Mouse (Mus musculus) limb, embryonic 10.5 days (tissue): ENCODE measurements around the gene Snu13. TPM values are rescaled to one million over a fixed set of nuclear protein-coding genes. Genes with fewer than 3 reads are reported as not detected.
A peak's percentile ranks its signal among the peaks of the same experiment; 100 is the strongest.

Source experiments
- DNase-seq: peaks from one replicate; pipeline ENCODE4 v3.0.0-alpha.2; 2017; ENCODE audit warnings: low spot score
- H3K27ac ChIP-seq: fragments of 300-500 bp; sonication (generic); 2 replicates; pipeline ENCODE4 v1.5.1; 2016; ENCODE audit warnings: mild to moderate bottlenecking
- H3K27me3 ChIP-seq: fragments of 300-500 bp; sonication (generic); 2 replicates; pipeline ENCODE4 v1.6.1; 2016; ENCODE audit warnings: low read depth, mild to moderate bottlenecking; ENCODE audit not compliant: poor library complexity, severe bottlenecking
- H3K36me3 ChIP-seq: fragments of 300-500 bp; sonication (generic); 2 replicates; pipeline ENCODE4 v1.6.1; 2016; ENCODE audit warnings: mild to moderate bottlenecking, moderate library complexity
- H3K4me1 ChIP-seq: fragments of 300-500 bp; sonication (generic); 2 replicates; pipeline ENCODE4 v1.6.1; 2016
- H3K4me3 ChIP-seq: fragments of 300-500 bp; sonication (generic); 2 replicates; pipeline ENCODE4 v1.5.1; 2016; ENCODE audit warnings: mild to moderate bottlenecking, moderate library complexity
- H3K9me3 ChIP-seq: fragments of 300-500 bp; sonication (generic); replicated peaks from 2 replicates; pipeline ENCODE4 v1.6.1; 2016; ENCODE audit warnings: mild to moderate bottlenecking
- WGBS: fragments of 180-500 bp; shearing (Covaris S2); methylation state at CpG from one replicate; pipeline ENCODE4 v1.1.7; 2016; 5-methylcytosine and 5-hydroxymethylcytosine counted together
- polyA plus RNA-seq: library from polyadenylated mRNA; unstranded; fragments of >200 nt; fragmentation: Nextera tagmentation; extraction: Ambion mirVana; gene quantifications from 2 replicates; pipeline ENCODE4 v1.2.1, GENCODE M21; 2016

Snu13 gene
- polyA plus RNA-seq, 1 experiment from 2014 or later, result 379 TPM

GRCm38 (mm10) chr15:82017461-82017860 is 29.9 kb downstream of the Snu13 start:
- no peaks in the 10 kb centered on the region for H3K27me3 ChIP-seq
- H3K27ac ChIP-seq, result no peak overlapping the region
- H3K4me3 ChIP-seq, result peak overlapping the region; percentile 86; the same call in 1 of the 2 replicates
- WGBS, result 86% methylated on average over 4 of the region's 4 CpGs
- H3K9me3 ChIP-seq, result no peaks in the 10 kb centered on the region
- peaks cover 42% of the 10 kb centered on the region for H3K36me3 ChIP-seq
- no peak for DNase-seq
- H3K4me1 ChIP-seq, result peaks cover 19% of the 10 kb centered on the region

- WGBS, result 32% methylated on average over 6 of the region's 6 CpGs
- Histone ChIP-seq H3K36me3 (peaks cover 42% of the 10 kb centered on the region), H3K4me3 (peak overlapping the region; percentile 86), H3K27me3 (no peaks in the 10 kb centered on the region), H3K9me3 (no peaks in the 10 kb centered on the region), H3K4me1 (peaks cover 19% of the 10 kb centered on the region), H3K27ac (peak overlapping the region; percentile 85)
- DNase-seq, result no peak
Observed at GRCm38 (mm10) chr15:82016830-82017229, 30.6 kb downstream of the Snu13 start.

GRCm38 (mm10) chr15:82016101-82016808 is 31.1 kb downstream of the Snu13 start:
- H3K4me3 ChIP-seq, result peak overlapping the region; percentile 86
- H3K4me1 ChIP-seq, result peaks cover 19% of the 10 kb centered on the region
- H3K27me3 ChIP-seq, result no peaks in the 10 kb centered on the region
- no peaks in the 10 kb centered on the region for H3K9me3 ChIP-seq
- DNase-seq, result peak; percentile 98
- H3K27ac ChIP-seq, result peak overlapping the region; percentile 85
- WGBS, result under 1% methylated on average over 53 of the region's 53 CpGs
- H3K36me3 ChIP-seq, result peaks cover 37% of the 10 kb centered on the region

GRCm38 (mm10) chr15:82015392-82016100 is 31.9 kb downstream of the Snu13 start:
- peak; percentile 44 for DNase-seq
- under 1% methylated on average over 39 of the region's 39 CpGs for WGBS
- H3K27ac ChIP-seq, result peak overlapping the region; percentile 85

GRCm38 (mm10) chr15:82014745-82015391 is 32.5 kb downstream of the Snu13 start:
- no peak for DNase-seq
- Histone ChIP-seq H3K4me3 (peak overlapping the region; percentile 86), H3K36me3 (peaks cover 23% of the 10 kb centered on the region), H3K27me3 (no peaks in the 10 kb centered on the region), H3K9me3 (no peaks in the 10 kb centered on the region), H3K27ac (peak overlapping the region; percentile 85; the same call in 1 of the 2 replicates), H3K4me1 (peaks cover 19% of the 10 kb centered on the region)
- WGBS, result 17% methylated on average over 9 of the region's 9 CpGs

More at GRCm38 (mm10) chr15:82015392-82016100, 31.9 kb downstream of the Snu13 start:
- Histone ChIP-seq H3K36me3 (peaks cover 30% of the 10 kb centered on the region), H3K9me3 (no peaks in the 10 kb centered on the region), H3K4me1 (peaks cover 19% of the 10 kb centered on the region), H3K27me3 (no peaks in the 10 kb centered on the region), H3K4me3 (peak overlapping the region; percentile 86)

- Histone ChIP-seq H3K36me3 (peaks cover 21% of the 10 kb centered on the region), H3K4me3 (no peak overlapping the region), H3K9me3 (no peaks in the 10 kb centered on the region), H3K27ac (no peak overlapping the region), H3K4me1 (peaks cover 18% of the 10 kb centered on the region), H3K27me3 (no peaks in the 10 kb centered on the region)
- 90% methylated on average over 6 of the region's 6 CpGs for WGBS
- DNase-seq, result no peak
Observed at GRCm38 (mm10) chr15:82011947-82012346, 35.5 kb downstream of the Snu13 start.

GRCm38 (mm10) chr15:82004257-82004656 is 43.1 kb downstream of the Snu13 start:
- Histone ChIP-seq H3K36me3 (peaks cover 62% of the 10 kb centered on the region), H3K27ac (no peak overlapping the region), H3K27me3 (no peaks in the 10 kb centered on the region), H3K9me3 (no peaks in the 10 kb centered on the region), H3K4me1 (no peaks in the 10 kb centered on the region), H3K4me3 (no peak overlapping the region)
- no peak for DNase-seq
- 93% methylated on average over 8 of the region's 8 CpGs for WGBS

- 80% methylated on average over 6 of the region's 6 CpGs for WGBS
- H3K36me3 ChIP-seq, result peaks cover 61% of the 10 kb centered on the region
- no peak for DNase-seq
- no peak overlapping the region for H3K4me3 ChIP-seq
- H3K27me3 ChIP-seq, result no peaks in the 10 kb centered on the region
- no peak overlapping the region for H3K27ac ChIP-seq
- H3K4me1 ChIP-seq, result no peaks in the 10 kb centered on the region
- no peaks in the 10 kb centered on the region for H3K9me3 ChIP-seq
Observed at GRCm38 (mm10) chr15:81993992-81994391, 53.4 kb downstream of the Snu13 start.

GRCm38 (mm10) chr15:81990549-81990948 is 56.8 kb downstream of the Snu13 start:
- no peaks in the 10 kb centered on the region for H3K9me3 ChIP-seq
- no peaks in the 10 kb centered on the region for H3K4me1 ChIP-seq
- 51% methylated on average over 7 of the region's 7 CpGs for WGBS
- H3K4me3 ChIP-seq, result no peak overlapping the region
- DNase-seq, result no peak
- no peak overlapping the region for H3K27ac ChIP-seq
- H3K27me3 ChIP-seq, result no peaks in the 10 kb centered on the region
- peaks cover 29% of the 10 kb centered on the region for H3K36me3 ChIP-seq

Other genes with a start within 250 kb of the Snu13 start
- 13.4 and 16.5 TPM in 2 replicates for gene Tef, start 245.2 kb downstream of the Snu13 start, polyA plus RNA-seq
- gene Tob2, start 188.8 kb downstream of the Snu13 start, polyA plus RNA-seq, result 18.3 and 19.8 TPM in 2 replicates
- 256 and 300 TPM in 2 replicates for gene Phf5a, start 175.7 kb downstream of the Snu13 start, polyA plus RNA-seq
- 170 and 172 TPM in 2 replicates for gene Aco2, start 175.3 kb downstream of the Snu13 start, polyA plus RNA-seq
- 75.5 and 86.6 TPM in 2 replicates for gene Polr3h, start 121.4 kb downstream of the Snu13 start, polyA plus RNA-seq
- gene Csdc2, start 110.8 kb downstream of the Snu13 start, polyA plus RNA-seq, result 3.7 and 5.7 TPM in 2 replicates
- 18.1 and 21.1 TPM in 2 replicates for gene Pmm1, start 86.7 kb downstream of the Snu13 start, polyA plus RNA-seq
- not detected in 2 replicates for gene 1700029P11Rik, start 67.1 kb downstream of the Snu13 start, polyA plus RNA-seq
- gene Xrcc6, start 59.8 kb downstream of the Snu13 start, polyA plus RNA-seq, result 112 and 113 TPM in 2 replicates
- gene Desi1, start 13.7 kb downstream of the Snu13 start, polyA plus RNA-seq, result 33.7 and 40.3 TPM in 2 replicates
- not detected in 2 replicates for gene 4930407I10Rik, start 11.6 kb upstream of the Snu13 start, polyA plus RNA-seq
- not detected in 2 replicates for gene Mei1, start 22.4 kb upstream of the Snu13 start, polyA plus RNA-seq
- 22.8 and 23.6 TPM in 2 replicates for gene Ccdc134, start 80.3 kb upstream of the Snu13 start, polyA plus RNA-seq
- 182 and 190 TPM in 2 replicates for gene Srebf2, start 99.6 kb upstream of the Snu13 start, polyA plus RNA-seq
- gene Shisa8, start 165.2 kb upstream of the Snu13 start, polyA plus RNA-seq, result 0.15 TPM in 1 of 2 replicates, not detected in the other
- 0.15 and 0.33 TPM in 2 replicates for gene Tnfrsf13c, start 176.8 kb upstream of the Snu13 start, polyA plus RNA-seq
- gene Cenpm, start 197.2 kb upstream of the Snu13 start, polyA plus RNA-seq, result 83.9 and 86.0 TPM in 2 replicates
- gene 1500009C09Rik, start 204.8 kb upstream of the Snu13 start, polyA plus RNA-seq, result not detected in 2 replicates
- 32.9 and 41.5 TPM in 2 replicates for gene Sept3, start 227.3 kb upstream of the Snu13 start, polyA plus RNA-seq